Mouse (Mus musculus) liver (tissue): ENCODE results near the gene Ifi47.
"Not testable (repeated sequence)": the region's sequence is repeated elsewhere in the genome, so short reads cannot be mapped to it uniquely, and the experiment has no call there.

Experiments used
- DNase-seq: peaks from one replicate; pipeline ENCODE4 v3.0.0-alpha.2; 2020; ENCODE audit warnings: mixed read lengths

The Ifi47 gene

GRCm38 (mm10) chr11:49076001-49076757, at the start of gene Ifi47:
TSS of gene Ifi47 (plus strand) at chr11:49076587.
- not testable (repeated sequence) for DNase-seq

GRCm38 (mm10) chr11:49050064-49050463, 26.3 kb upstream of the Ifi47 start:
- not testable (repeated sequence) for DNase-seq

GRCm38 (mm10) chr11:49051093-49051891, 25.1 kb upstream of the Ifi47 start, which contains the start of gene 9930111J21Rik2:
TSS of gene 9930111J21Rik2 (minus strand) at chr11:49051242.
- DNase-seq = not testable (repeated sequence)

GRCm38 (mm10) chr11:49051894-49052293, 24.5 kb upstream of the Ifi47 start:
- not testable (repeated sequence) for DNase-seq

GRCm38 (mm10) chr11:49060061-49060460, 16.3 kb upstream of the Ifi47 start:
- DNase-seq = not testable (repeated sequence)

- DNase-seq = not testable (repeated sequence)
Observed at GRCm38 (mm10) chr11:49061865-49062264, 14.5 kb upstream of the Ifi47 start.

- not testable (repeated sequence) for DNase-seq
Observed at GRCm38 (mm10) chr11:49063713-49064469, 12.5 kb upstream of the Ifi47 start, which contains the start of gene Tgtp2. TSS of gene Tgtp2 (minus strand) at chr11:49064206.

- no peak for DNase-seq
Observed at GRCm38 (mm10) chr11:49068358-49068757, 8.0 kb upstream of the Ifi47 start.

GRCm38 (mm10) chr11:49077012-49077411, 625 bp downstream of the Ifi47 start:
- no peak for DNase-seq

GRCm38 (mm10) chr11:49078719-49079118, 2.3 kb downstream of the Ifi47 start:
- no peak for DNase-seq

GRCm38 (mm10) chr11:49080636-49081035, 4.2 kb downstream of the Ifi47 start:
- no peak for DNase-seq

GRCm38 (mm10) chr11:49081356-49081755, 5.0 kb downstream of the Ifi47 start:
- DNase-seq = no peak

GRCm38 (mm10) chr11:49081886-49082285, 5.5 kb downstream of the Ifi47 start:
- no peak for DNase-seq

- no peak for DNase-seq
Observed at GRCm38 (mm10) chr11:49083146-49083545, 6.8 kb downstream of the Ifi47 start.

GRCm38 (mm10) chr11:49083808-49084207, 7.4 kb downstream of the Ifi47 start:
- DNase-seq = peak; percentile 40

- DNase-seq = no peak
Observed at GRCm38 (mm10) chr11:49084385-49084784, 8.0 kb downstream of the Ifi47 start.

GRCm38 (mm10) chr11:49084875-49085274, 8.5 kb downstream of the Ifi47 start:
- peak; percentile 53 for DNase-seq

GRCm38 (mm10) chr11:49086858-49087361, 10.5 kb downstream of the Ifi47 start:
- DNase-seq = no peak

- DNase-seq = peak; percentile 91
Observed at GRCm38 (mm10) chr11:49087830-49088616, 11.6 kb downstream of the Ifi47 start.

- no peak for DNase-seq
Observed at GRCm38 (mm10) chr11:49088990-49089652, 12.7 kb downstream of the Ifi47 start.
